Mouse (Mus musculus): ENCODE measurements around the gene Zfp683. TPM values are rescaled to one million over a fixed set of nuclear protein-coding genes. Genes with fewer than 3 reads are reported as not detected.

The Zfp683 gene
- polyA plus RNA-seq, 1 experiment, result not detected

DNA sequence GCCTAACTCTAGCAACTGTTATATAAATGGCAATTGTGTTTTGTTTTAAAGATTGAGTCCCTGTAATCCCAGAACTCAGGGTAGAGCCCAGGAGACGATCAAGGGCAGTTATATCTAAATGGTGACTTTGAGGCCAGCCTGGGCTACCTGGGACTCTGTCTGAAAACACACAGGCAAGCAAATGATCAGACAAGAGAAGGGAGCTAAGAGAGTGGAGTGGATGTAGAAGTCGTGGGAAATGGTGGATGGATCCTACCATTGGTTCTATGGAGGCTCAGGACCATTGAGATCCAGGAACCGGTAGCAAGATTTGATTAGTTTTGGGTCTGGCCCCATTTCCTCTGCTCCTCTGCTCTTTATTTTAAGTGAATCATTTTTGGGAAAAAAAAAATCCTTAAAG lies 42.5 kb downstream of the Zfp683 start:
- Histone ChIP-seq H3K27me3 (ENCODE audit: control insufficient read depth, insufficient read depth, low read length) (no peaks in the 10 kb centered on the region), H3K4me3 (replicated peaks; ENCODE audit: insufficient read depth, low read depth, low read length) (no peak overlapping the region), H3K27ac (ENCODE audit: insufficient read depth, low read length) (no peak overlapping the region), H3K4me1 (ENCODE audit: control insufficient read depth, insufficient read depth, low read length) (no peaks in the 10 kb centered on the region)
- TF ChIP-seq CTCF (IDR thresholded peaks at IDR 0.05; ENCODE audit: borderline replicate concordance, insufficient read depth, low read depth, low read length) (no peak), POLR2A (IDR thresholded peaks at IDR 0.05; ENCODE audit: borderline replicate concordance, insufficient read depth, low read length) (no peak)
- no peak for DNase-seq
- WGBS, result 76% methylated on average over 3 of the region's 3 CpGs

DNA sequence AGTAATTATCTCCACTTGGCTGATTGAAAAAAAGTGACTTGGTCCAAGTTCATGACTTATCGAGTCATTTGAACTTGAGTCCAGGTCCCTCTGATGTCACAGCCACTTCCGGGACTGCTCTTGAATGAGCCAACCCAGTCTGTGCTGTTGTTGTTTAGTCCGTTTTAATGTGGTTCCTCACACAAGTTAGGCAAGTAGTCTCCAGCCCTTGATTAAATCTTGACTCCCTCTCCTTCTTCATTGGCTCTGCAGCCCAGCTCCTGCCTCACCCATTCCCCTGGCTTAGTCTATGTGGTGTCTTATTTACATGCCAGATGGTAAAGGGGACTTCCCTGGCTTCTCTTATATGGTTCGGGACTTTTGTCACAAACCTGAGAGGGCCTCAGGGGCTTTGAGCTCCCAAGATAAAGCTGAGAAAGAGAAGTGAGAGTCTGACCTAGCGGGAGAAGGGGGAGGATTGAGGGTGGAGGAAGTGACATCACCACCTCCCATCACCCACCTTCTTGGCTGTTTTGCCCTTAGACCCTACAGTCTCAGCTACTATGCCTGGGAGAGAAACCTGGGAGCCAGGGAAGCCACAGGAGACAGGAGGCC lies 43.5 kb downstream of the Zfp683 start:
- WGBS, result 71% methylated on average over 5 of the region's 5 CpGs

DNA sequence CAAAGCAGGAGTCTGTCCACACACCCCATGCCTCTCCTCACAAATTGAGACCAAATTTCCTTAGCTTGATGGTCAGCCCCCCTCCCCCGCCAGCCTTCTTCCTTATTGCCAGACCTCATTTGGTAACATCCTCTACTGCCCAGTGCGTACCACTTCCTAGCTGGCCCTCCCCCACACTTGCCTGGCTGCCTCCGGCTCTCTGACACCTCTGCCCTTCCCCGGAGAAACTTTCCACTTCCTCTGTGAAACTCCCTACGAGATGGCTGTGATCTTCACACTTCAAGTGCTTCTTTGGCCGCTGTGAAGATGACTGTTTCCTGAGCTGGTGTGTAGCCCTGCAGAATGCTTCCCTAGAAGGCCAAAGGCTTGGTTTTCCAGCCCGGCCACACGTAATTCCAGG lies 45.0 kb downstream of the Zfp683 start:
- Histone ChIP-seq H3K27me3 (ENCODE audit: control insufficient read depth, insufficient read depth, low read length) (no peaks in the 10 kb centered on the region), H3K27ac (ENCODE audit: insufficient read depth, low read length) (no peak overlapping the region), H3K4me3 (replicated peaks; ENCODE audit: insufficient read depth, low read depth, low read length) (no peak overlapping the region), H3K4me1 (ENCODE audit: control insufficient read depth, insufficient read depth, low read length) (no peaks in the 10 kb centered on the region)
- 81% methylated on average over 8 of the region's 8 CpGs for WGBS
- no peak for DNase-seq
- no peak for TF ChIP-seq POLR2A (IDR thresholded peaks at IDR 0.05; ENCODE audit: borderline replicate concordance, insufficient read depth, low read length)
- no peak for TF ChIP-seq CTCF (IDR thresholded peaks at IDR 0.05; ENCODE audit: borderline replicate concordance, insufficient read depth, low read depth, low read length)

More for the DNA sequence above, 43.5 kb downstream of the Zfp683 start:
- Histone ChIP-seq H3K27me3 (ENCODE audit: control insufficient read depth, insufficient read depth, low read length) (no peaks in the 10 kb centered on the region), H3K27ac (ENCODE audit: insufficient read depth, low read length) (no peak overlapping the region), H3K4me3 (replicated peaks; ENCODE audit: insufficient read depth, low read depth, low read length) (no peak overlapping the region), H3K4me1 (ENCODE audit: control insufficient read depth, insufficient read depth, low read length) (no peaks in the 10 kb centered on the region)
- TF ChIP-seq CTCF (IDR thresholded peaks at IDR 0.05; ENCODE audit: borderline replicate concordance, insufficient read depth, low read depth, low read length) (no peak), POLR2A (IDR thresholded peaks at IDR 0.05; ENCODE audit: borderline replicate concordance, insufficient read depth, low read length) (no peak)
- no peak for DNase-seq

DNA sequence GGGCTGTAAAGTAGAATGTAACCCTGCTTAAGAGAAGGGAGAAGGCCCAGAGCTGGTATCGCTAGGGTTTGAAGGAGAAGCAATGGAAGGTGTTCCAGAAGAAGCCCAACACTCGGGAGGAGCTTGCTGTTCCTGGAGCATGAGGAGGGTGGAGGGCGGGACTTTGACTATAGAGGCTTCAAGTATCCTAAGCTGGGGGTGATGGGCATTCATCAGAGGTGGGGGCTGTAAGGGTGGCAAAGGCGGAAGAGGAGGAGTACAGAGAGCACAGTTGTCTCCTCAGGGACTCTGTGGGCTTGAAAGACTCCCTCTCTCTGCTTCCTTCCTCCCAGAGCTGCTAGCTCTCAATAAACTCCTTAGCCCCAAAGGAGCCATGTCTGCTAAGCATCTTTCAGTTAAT lies 46.6 kb downstream of the Zfp683 start:
- WGBS, result 82% methylated on average over 4 of the region's 4 CpGs
- Histone ChIP-seq H3K4me3 (replicated peaks; ENCODE audit: insufficient read depth, low read depth, low read length) (no peak overlapping the region), H3K27ac (ENCODE audit: insufficient read depth, low read length) (no peak overlapping the region), H3K4me1 (ENCODE audit: control insufficient read depth, insufficient read depth, low read length) (no peaks in the 10 kb centered on the region), H3K27me3 (ENCODE audit: control insufficient read depth, insufficient read depth, low read length) (no peaks in the 10 kb centered on the region)
- no peak for DNase-seq
- no peak for TF ChIP-seq POLR2A (IDR thresholded peaks at IDR 0.05; ENCODE audit: borderline replicate concordance, insufficient read depth, low read length)
- TF ChIP-seq CTCF (IDR thresholded peaks at IDR 0.05; ENCODE audit: borderline replicate concordance, insufficient read depth, low read depth, low read length), result no peak

DNA sequence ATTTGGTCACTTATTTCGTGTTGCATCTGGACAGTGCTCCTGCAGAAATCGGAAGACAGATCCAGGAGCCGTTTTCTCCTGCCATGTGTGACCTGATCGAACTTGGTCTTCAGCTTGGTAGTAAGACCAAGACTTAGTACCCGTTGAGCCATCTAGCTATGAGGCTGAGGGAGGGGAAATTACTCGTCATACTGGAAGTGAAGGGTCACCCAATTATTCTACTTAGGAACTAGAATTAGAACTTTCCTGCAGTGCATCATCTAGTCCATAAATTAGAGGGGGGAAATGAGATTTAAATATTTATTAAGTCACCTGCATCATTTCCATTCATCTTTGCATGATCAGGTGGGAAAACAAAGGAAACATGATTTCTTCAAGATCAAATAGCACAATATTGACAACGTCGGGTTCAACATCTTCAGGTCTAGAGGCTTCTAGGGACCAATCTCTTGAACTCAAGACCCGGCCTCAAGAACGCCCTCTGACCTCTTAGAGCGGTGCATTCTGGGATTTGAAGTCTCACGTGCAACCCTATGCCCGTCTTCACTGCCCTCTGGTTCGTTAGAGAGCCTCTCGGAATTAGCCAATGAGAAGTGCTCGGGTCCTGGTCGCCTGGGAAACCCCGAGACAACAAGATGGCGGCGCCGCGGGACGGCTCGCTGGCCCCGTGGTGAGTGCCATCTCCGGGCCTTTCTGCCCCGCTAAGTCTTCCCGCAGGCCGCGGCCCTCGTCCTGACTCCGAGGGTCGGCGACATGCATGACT lies 48.5 kb downstream of the Zfp683 start, which contains the start of gene Ubxn11:
Gene Ubxn11, plus strand, starts transcription at position 592 of the 763 bp plus-strand sequence.
- Histone ChIP-seq H3K4me3 (replicated peaks; ENCODE audit: insufficient read depth, low read depth, low read length) (peak within 1 kb of the TSS; percentile 82), H3K27me3 (ENCODE audit: control insufficient read depth, insufficient read depth, low read length) (no peaks in the 10 kb centered on the region), H3K27ac (ENCODE audit: insufficient read depth, low read length) (no peak within 1 kb of the TSS), H3K4me1 (ENCODE audit: control insufficient read depth, insufficient read depth, low read length) (no peaks in the 10 kb centered on the region)
- WGBS, result 19% methylated on average over 34 of the region's 34 CpGs
- TF ChIP-seq CTCF (IDR thresholded peaks at IDR 0.05; ENCODE audit: borderline replicate concordance, insufficient read depth, low read depth, low read length), result no peak
- TF ChIP-seq POLR2A (IDR thresholded peaks at IDR 0.05; ENCODE audit: borderline replicate concordance, insufficient read depth, low read length), result no peak
- DNase-seq, result peak; percentile 90 to 93

DNA sequence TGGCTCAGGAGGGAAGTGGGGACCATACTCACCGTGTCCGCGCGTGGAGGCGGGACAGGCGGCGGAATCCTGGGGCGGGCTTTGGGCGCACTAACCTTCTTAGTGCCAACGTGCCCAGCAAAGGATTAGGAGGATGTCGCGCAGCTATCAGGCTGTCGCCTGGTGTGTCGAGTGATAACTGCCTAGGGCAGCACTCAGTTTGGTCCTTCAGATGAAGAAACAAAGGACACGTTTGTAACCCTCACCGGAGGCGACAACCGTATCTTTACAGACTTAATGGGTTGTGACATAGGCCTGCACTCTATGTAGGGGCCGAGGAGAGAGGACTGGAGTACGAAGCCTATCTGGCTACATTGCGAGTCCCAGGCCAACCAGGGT lies 49.1 kb downstream of the Zfp683 start:
- Histone ChIP-seq H3K4me1 (ENCODE audit: control insufficient read depth, insufficient read depth, low read length) (no peaks in the 10 kb centered on the region), H3K4me3 (replicated peaks; ENCODE audit: insufficient read depth, low read depth, low read length) (peak overlapping the region; percentile 82), H3K27ac (ENCODE audit: insufficient read depth, low read length) (no peak overlapping the region), H3K27me3 (ENCODE audit: control insufficient read depth, insufficient read depth, low read length) (no peaks in the 10 kb centered on the region)
- TF ChIP-seq POLR2A (IDR thresholded peaks at IDR 0.05; ENCODE audit: borderline replicate concordance, insufficient read depth, low read length) (no peak), CTCF (IDR thresholded peaks at IDR 0.05; ENCODE audit: borderline replicate concordance, insufficient read depth, low read depth, low read length) (no peak)
- WGBS, result 3% methylated on average over 21 of the region's 21 CpGs
- DNase-seq, result no peak

DNA sequence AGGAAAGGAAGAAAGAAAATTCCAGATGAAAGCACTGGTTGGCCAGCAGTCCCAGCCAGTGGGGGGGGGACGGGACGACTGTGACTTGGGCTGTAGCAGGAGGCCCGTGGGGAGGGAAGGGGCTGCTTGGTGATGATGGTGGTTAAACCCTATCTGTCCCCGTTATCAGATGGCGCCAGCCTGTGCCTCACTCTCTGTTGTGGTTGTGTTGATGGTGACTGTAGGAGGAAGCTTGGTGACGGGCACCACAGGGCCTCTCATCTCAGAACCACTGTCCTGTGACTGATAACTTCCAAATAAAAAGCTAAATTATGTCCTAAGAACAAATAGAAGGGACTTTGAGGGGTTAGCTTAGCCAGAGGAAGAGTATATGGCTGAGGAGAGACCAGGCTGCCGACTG lies 52.5 kb downstream of the Zfp683 start:
- Histone ChIP-seq H3K27ac (ENCODE audit: insufficient read depth, low read length) (no peak overlapping the region), H3K4me1 (ENCODE audit: control insufficient read depth, insufficient read depth, low read length) (no peaks in the 10 kb centered on the region), H3K27me3 (ENCODE audit: control insufficient read depth, insufficient read depth, low read length) (no peaks in the 10 kb centered on the region), H3K4me3 (replicated peaks; ENCODE audit: insufficient read depth, low read depth, low read length) (no peak overlapping the region)
- DNase-seq, result no peak
- 68% methylated on average over 7 of the region's 7 CpGs for WGBS
- no peak for TF ChIP-seq CTCF (IDR thresholded peaks at IDR 0.05; ENCODE audit: borderline replicate concordance, insufficient read depth, low read depth, low read length)
- TF ChIP-seq POLR2A (IDR thresholded peaks at IDR 0.05; ENCODE audit: borderline replicate concordance, insufficient read depth, low read length), result no peak

DNA sequence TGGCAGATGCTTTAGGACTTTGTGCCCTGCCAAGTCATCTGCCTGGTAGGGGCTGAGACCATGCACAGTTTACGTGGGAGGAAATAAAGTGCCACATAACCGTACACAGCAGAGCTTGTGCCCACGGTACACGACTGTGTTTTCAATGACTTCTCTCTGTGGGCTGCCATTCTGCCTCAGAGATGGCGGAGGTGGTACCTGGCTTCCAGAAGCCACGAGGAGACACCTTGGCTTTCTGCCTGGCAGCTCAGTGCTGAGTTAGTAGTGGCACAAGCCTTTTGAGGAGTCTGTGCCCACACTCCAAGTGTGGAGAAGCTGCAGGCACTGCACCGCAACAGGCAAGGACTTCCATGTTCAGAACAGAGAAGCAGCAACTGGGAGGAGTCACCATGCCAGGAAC lies 54.1 kb downstream of the Zfp683 start:
- WGBS, result 62% methylated on average over 7 of the region's 7 CpGs
- no peak overlapping the region for H3K27ac ChIP-seq (ENCODE audit: insufficient read depth, low read length)
- no peak for DNase-seq
- H3K4me1 ChIP-seq (ENCODE audit: control insufficient read depth, insufficient read depth, low read length), result no peaks in the 10 kb centered on the region
- H3K4me3 ChIP-seq (replicated peaks; ENCODE audit: insufficient read depth, low read depth, low read length), result no peak overlapping the region
- TF ChIP-seq CTCF (IDR thresholded peaks at IDR 0.05; ENCODE audit: borderline replicate concordance, insufficient read depth, low read depth, low read length) (no peak), POLR2A (IDR thresholded peaks at IDR 0.05; ENCODE audit: borderline replicate concordance, insufficient read depth, low read length) (no peak)
- H3K27me3 ChIP-seq (ENCODE audit: control insufficient read depth, insufficient read depth, low read length), result no peaks in the 10 kb centered on the region
